Mouse (Mus musculus) neural tube, embryonic 12.5 days (tissue): Measurements from ENCODE around the gene Gchfr. TPM values are rescaled to one million over a fixed set of nuclear protein-coding genes. Genes with fewer than 3 reads are reported as not detected.

Source experiments
- ATAC-seq: fragments of 200-750 bp; cut with Nextera tagmentation; 2 replicates; pipeline ENCODE4 v1.8.0; 2017; ENCODE audit warnings: low read depth, mild to moderate bottlenecking, moderate TSS enrichment, moderate library complexity; ENCODE audit not compliant: low FRiP score
- H3K27ac ChIP-seq: fragments of 300-500 bp; sonication (generic); 2 replicates; pipeline ENCODE4 v1.5.1; 2016
- H3K27me3 ChIP-seq: fragments of 300-500 bp; sonication (generic); replicated peaks from 2 replicates; pipeline ENCODE4 v1.6.1; 2016; ENCODE audit warnings: mild to moderate bottlenecking
- H3K36me3 ChIP-seq: fragments of 300-500 bp; sonication (generic); 2 replicates; pipeline ENCODE4 v1.6.1; 2016; ENCODE audit warnings: mild to moderate bottlenecking
- H3K4me1 ChIP-seq: fragments of 300-500 bp; sonication (generic); 2 replicates; pipeline ENCODE4 v1.6.1; 2016
- H3K4me2 ChIP-seq: fragments of 300-500 bp; sonication (generic); replicated peaks from 2 replicates; pipeline ENCODE4 v1.6.1; 2016; ENCODE audit warnings: mild to moderate bottlenecking
- H3K4me3 ChIP-seq: fragments of 300-500 bp; sonication (generic); 2 replicates; pipeline ENCODE4 v1.5.1; 2016
- H3K9ac ChIP-seq: fragments of 300-500 bp; sonication (generic); 2 replicates; pipeline ENCODE4 v1.6.1; 2016; ENCODE audit warnings: mild to moderate bottlenecking
- H3K9me3 ChIP-seq: fragments of 300-500 bp; sonication (generic); 2 replicates; pipeline ENCODE4 v1.6.1; 2016; ENCODE audit warnings: mild to moderate bottlenecking
- WGBS: fragments of 180-500 bp; shearing (Covaris S2); methylation state at CpG from one replicate; pipeline ENCODE4 v1.1.7; 2016; 5-methylcytosine and 5-hydroxymethylcytosine counted together
- polyA plus RNA-seq: library from polyadenylated mRNA; unstranded; fragments of >200 nt; fragmentation: Nextera tagmentation; extraction: Ambion mirVana; gene quantifications from 2 replicates; pipeline ENCODE4 v1.2.1, GENCODE M21; 2016

Gchfr gene
- polyA plus RNA-seq, 1 experiment from 2014 or later: 3.5 TPM

DNA sequence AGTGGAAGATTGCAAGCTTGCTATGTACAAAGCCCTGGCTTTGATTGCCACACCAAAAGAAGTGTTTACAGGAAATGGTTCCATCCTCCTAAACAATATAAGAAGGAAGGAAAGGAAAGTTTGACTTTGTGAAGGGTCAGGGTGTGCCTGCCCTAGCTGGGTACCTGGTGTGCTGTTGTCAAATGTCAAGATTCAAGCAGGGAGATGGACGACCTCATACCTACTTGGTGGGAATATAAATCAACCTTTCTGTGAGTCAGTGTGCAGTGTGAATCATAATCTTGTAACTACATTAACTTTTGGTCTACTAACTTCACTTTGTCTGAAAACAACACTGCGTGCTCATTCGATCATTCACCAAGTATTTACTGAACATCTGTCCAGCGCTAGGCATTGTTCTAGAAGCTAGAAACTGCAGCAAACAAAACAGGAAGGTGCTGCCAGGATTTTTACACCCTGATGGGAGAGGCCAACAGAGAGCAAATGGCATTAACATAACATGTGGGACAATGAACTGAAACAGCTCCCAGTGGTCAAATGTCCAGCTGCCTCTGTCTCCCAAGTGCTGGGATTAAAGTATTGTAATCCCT is 36.4 kb downstream of the Gchfr start:
- Histone ChIP-seq H3K4me3 (no peak overlapping the region), H3K36me3 (no peaks in the 10 kb centered on the region), H3K27ac (no peak overlapping the region), H3K4me2 (no peak overlapping the region), H3K9ac (no peak overlapping the region), H3K4me1 (peaks cover 12% of the 10 kb centered on the region), H3K9me3 (no peaks in the 10 kb centered on the region), H3K27me3 (no peaks in the 10 kb centered on the region)
- WGBS: 73% methylated on average over 4 of the region's 4 CpGs
- no peak for ATAC-seq

DNA sequence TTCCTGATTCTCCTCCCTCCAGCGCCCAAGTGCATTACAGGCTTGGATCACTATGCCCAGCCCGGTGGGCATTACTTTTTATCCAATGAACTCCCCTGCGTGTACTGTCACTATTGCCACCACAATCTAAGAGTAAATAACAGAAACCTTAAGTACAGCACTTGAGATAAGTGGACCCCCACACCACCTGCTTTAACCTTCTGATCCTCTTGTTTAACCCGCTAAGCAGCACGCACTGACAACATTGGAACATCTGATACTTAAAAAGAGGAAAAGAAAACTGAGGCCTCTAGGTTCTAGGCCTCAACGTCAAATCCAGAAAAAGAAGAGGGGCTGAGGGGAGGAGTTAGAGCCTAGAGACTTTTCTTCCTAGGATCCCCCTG is 40.4 kb downstream of the Gchfr start:
- no peak; the same call in 1 of the 2 replicates for ATAC-seq
- Histone ChIP-seq H3K4me3 (peak overlapping the region; percentile 68), H3K4me2 (peak overlapping the region; percentile 61), H3K27me3 (no peaks in the 10 kb centered on the region), H3K9me3 (no peaks in the 10 kb centered on the region), H3K9ac (peak overlapping the region; percentile 77), H3K36me3 (peaks cover 18% of the 10 kb centered on the region), H3K4me1 (peaks cover 20% of the 10 kb centered on the region), H3K27ac (no peak overlapping the region)
- WGBS: 25% methylated on average over 6 of the region's 6 CpGs

DNA sequence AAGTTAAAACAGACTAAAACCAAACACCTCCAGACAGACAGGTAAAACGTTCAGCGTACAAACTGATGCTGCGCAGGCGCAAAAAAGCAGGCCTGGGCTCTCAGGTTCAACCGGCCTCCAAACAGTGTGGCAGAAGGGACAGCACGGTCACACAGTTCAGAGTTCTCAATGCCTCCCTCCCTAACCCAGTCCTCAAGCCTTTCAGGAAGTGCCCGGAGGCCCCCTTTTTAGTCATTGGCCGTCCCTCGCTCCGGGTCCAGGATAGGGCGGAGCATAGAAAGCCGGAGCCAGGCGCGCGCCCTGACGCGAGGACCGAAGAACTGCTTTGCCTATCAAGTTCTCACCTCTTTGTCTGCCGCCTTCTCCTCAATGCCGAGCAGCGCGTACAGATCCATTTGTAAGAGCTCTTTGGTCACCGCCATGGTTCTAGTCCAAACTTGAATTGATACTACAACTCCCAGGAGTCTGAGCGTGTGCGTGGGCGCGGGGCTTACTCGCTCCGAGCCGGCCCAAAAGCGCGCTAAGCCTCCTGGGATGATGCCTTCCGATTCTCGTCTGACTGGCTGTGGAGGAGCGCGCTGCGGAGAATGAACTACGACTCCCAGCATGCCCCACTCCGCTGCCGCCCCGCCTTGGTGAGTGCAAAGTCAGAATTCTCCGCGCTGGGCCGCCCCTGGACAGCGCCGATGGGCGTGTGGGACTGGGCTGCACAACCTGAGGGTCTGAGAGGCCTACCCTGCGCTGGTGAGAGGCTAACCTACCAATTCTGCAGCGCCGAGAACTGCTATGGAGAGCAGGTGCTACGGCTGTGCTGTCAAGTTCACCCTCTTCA is 41.0 kb downstream of the Gchfr start, which contains the start of the genes Zfyve19 and Dnajc17:
Gene Zfyve19 (plus strand): TSS at position 274 of the 832 bp plus-strand sequence.
Gene Dnajc17 (minus strand): TSS at position 452 of the 832 bp plus-strand sequence.
- Histone ChIP-seq H3K27ac (peak within 1 kb of the TSS; percentile 38), H3K4me2 (peak within 1 kb of the TSS; percentile 61), H3K9ac (peak within 1 kb of the TSS; percentile 77), H3K9me3 (no peaks in the 10 kb centered on the region), H3K36me3 (peaks cover 19% of the 10 kb centered on the region), H3K4me1 (peaks cover 18% of the 10 kb centered on the region), H3K4me3 (peak within 1 kb of the TSS; percentile 68), H3K27me3 (no peaks in the 10 kb centered on the region)
- under 1% methylated on average over 51 of the region's 51 CpGs for WGBS
- peak; percentile 98 for ATAC-seq

DNA sequence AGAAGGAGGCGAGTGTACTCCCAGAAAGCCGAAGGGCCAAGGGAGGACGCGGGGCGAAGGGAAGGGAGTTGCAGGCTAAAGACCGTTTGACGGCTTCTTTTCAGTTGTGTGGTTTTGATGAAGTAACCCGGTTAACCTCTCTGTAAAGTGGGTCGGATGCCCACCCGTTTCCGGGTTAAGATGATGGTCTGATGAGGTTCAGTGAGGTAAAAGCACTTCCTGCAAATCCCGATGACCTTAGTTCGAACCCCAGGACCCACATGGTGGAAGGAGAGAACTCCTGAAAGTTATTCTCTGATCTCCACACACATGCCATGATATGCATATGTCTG is 41.6 kb downstream of the Gchfr start:
- H3K36me3 ChIP-seq: peaks cover 23% of the 10 kb centered on the region
- H3K27me3 ChIP-seq: no peaks in the 10 kb centered on the region
- H3K4me1 ChIP-seq: peaks cover 16% of the 10 kb centered on the region
- H3K27ac ChIP-seq: no peak overlapping the region
- H3K9ac ChIP-seq: peak overlapping the region; percentile 77
- no peaks in the 10 kb centered on the region for H3K9me3 ChIP-seq
- peak overlapping the region; percentile 68 for H3K4me3 ChIP-seq
- peak; percentile 22 for ATAC-seq
- 1% methylated on average over 13 of the region's 13 CpGs for WGBS
- H3K4me2 ChIP-seq: peak overlapping the region; percentile 61

Other genes starting within 250 kb of the Gchfr start
- gene Chst14, start 241.3 kb upstream of the Gchfr start, polyA plus RNA-seq: 18.3 and 18.4 TPM in 2 replicates
- gene Ccdc32, start 138.4 kb upstream of the Gchfr start, polyA plus RNA-seq: 28.0 and 28.8 TPM in 2 replicates
- 6.6 TPM in 2 replicates for gene Rpusd2, start 133.0 kb upstream of the Gchfr start, polyA plus RNA-seq
- gene Knl1, start 120.7 kb upstream of the Gchfr start, polyA plus RNA-seq: 37.6 and 38.1 TPM in 2 replicates
- 31.9 and 34.0 TPM in 2 replicates for gene Rad51, start 55.0 kb upstream of the Gchfr start, polyA plus RNA-seq
- gene Rmdn3, start 10.7 kb upstream of the Gchfr start, polyA plus RNA-seq: 43.1 TPM in 2 replicates
- 0.86 and 0.91 TPM in 2 replicates for gene Gm14137, start 6.7 kb downstream of the Gchfr start, polyA plus RNA-seq
- 46.5 and 49.3 TPM in 2 replicates for gene Zfyve19, start 40.8 kb downstream of the Gchfr start, polyA plus RNA-seq
- 24.9 and 27.2 TPM in 2 replicates for gene Dnajc17, start 41.0 kb downstream of the Gchfr start, polyA plus RNA-seq
- not detected in 2 replicates for gene Ppp1r14d, start 62.1 kb downstream of the Gchfr start, polyA plus RNA-seq
- gene Spint1, start 69.6 kb downstream of the Gchfr start, polyA plus RNA-seq: 1.2 and 1.7 TPM in 2 replicates
- 8.4 and 9.3 TPM in 2 replicates for gene Rhov, start 103.5 kb downstream of the Gchfr start, polyA plus RNA-seq
- gene Vps18, start 121.0 kb downstream of the Gchfr start, polyA plus RNA-seq: 26.6 TPM in 2 replicates
- 5.0 and 6.0 TPM in 2 replicates for gene Dll4, start 158.0 kb downstream of the Gchfr start, polyA plus RNA-seq
- 2.4 and 2.7 TPM in 2 replicates for gene Chac1, start 183.5 kb downstream of the Gchfr start, polyA plus RNA-seq